15 mouse cellular contexts compared by ENCODE assay signal in the genomic region with DNA sequence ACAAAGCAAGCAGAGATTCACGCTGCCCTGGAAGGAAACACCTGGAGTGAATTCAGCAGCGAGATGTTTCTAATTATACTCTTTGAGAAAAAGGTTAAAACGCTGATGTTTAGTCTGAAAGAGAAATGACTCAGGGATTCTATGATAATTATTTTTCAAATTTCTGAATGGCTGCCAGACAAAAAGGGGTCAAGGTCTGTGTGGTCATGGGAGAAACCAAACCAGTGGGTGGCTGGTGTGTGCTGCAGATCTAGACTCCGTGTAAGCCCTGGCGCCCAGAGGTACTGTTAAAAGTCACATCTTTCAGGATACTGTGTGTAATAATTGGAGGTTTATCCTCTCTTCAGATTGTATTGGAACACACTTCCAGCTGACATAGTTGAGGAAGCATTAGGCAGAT. TPM values are rescaled to one million over a fixed set of nuclear protein-coding genes. Genes with fewer than 3 reads are reported as not detected.
"Had no signal": no experiment of that assay in that cellular context is flagged by ENCODE, and none has a peak within 500 bp of the region (broad histone marks: within the 10 kb centered on the region; RNA-seq: fewer than 3 reads in every experiment).

No protein-coding gene starts in this region.

- H3K9me3 ChIP-seq: limb, embryonic 15.5 days; liver, embryonic 12.5 days; midbrain, embryonic 15.5 days; neural tube, embryonic 12.5 days had no signal

- H3K36me3 ChIP-seq: limb, embryonic 15.5 days; liver, embryonic 12.5 days; midbrain, embryonic 15.5 days; neural tube, embryonic 12.5 days had no signal

- H3K27ac ChIP-seq: kidney, postnatal 0 days; layer of hippocampus, adult 2 months; limb, embryonic 15.5 days; liver, embryonic 12.5 days; macrophage; midbrain, embryonic 15.5 days; neural tube, embryonic 12.5 days; stomach, postnatal 0 days had no signal

- H3K9ac ChIP-seq: limb, embryonic 15.5 days; liver, embryonic 12.5 days; lung, embryonic 14.5 days; midbrain, embryonic 15.5 days; neural tube, embryonic 12.5 days had no signal

- DNase-seq: kidney, postnatal 36 days; left cerebral cortex, postnatal 4 days; lung, embryonic 14.5 days; lung, postnatal 10 days had no signal

- H3K4me2 ChIP-seq: limb, embryonic 15.5 days; liver, embryonic 12.5 days; lung, embryonic 14.5 days; midbrain, embryonic 11.5 days; midbrain, embryonic 15.5 days; neural tube, embryonic 12.5 days had no signal

- H3K27me3 ChIP-seq: limb, embryonic 15.5 days; megakaryocyte, embryonic 14.5 days; midbrain, embryonic 15.5 days; neural tube, embryonic 12.5 days had no signal

- ATAC-seq: liver, embryonic 12.5 days; midbrain, embryonic 15.5 days had no signal

- H3K4me1 ChIP-seq: limb, embryonic 15.5 days; liver, embryonic 12.5 days; megakaryocyte, embryonic 14.5 days; midbrain, embryonic 15.5 days; neural tube, embryonic 12.5 days had no signal

- H3K4me3 ChIP-seq: layer of hippocampus, adult 2 months; limb, embryonic 15.5 days; liver, embryonic 12.5 days; megakaryocyte, embryonic 14.5 days; midbrain, embryonic 15.5 days; neural tube, embryonic 12.5 days had no signal

RNA-seq across cellular contexts. Expression of a gene that starts 18.8 kb away (rescaled TPM):
- total RNA-seq: monocyte, adult 5-6 weeks had no signal
- polyA plus RNA-seq: macrophage had no signal
